Mouse (Mus musculus) G1E (cell line): ENCODE measurements around the gene Cenpx.
"Not testable (repeated sequence)": the region's sequence is repeated elsewhere in the genome, so short reads cannot be mapped to it uniquely, and the experiment has no call there.

ENCODE experiments used
- CTCF ChIP-seq: IDR thresholded peaks from 2 replicates; pipeline ENCODE4 v1.5.1; 2012; ENCODE audit warnings: low read depth, low read length, inconsistent platforms, mixed read lengths
- TAL1 ChIP-seq: conservative IDR thresholded peaks from 2 replicates; pipeline ENCODE4 v1.6.1; 2012; ENCODE audit warnings: low read depth, low read length, inconsistent platforms, mixed read lengths

- not testable (repeated sequence) for TF ChIP-seq CTCF, TAL1
Measured at GRCm38 (mm10) chr11:120729432-120730050, 16.0 kb upstream of the Cenpx start.
